Mouse (Mus musculus) ES-E14 (cell line): ENCODE data around the gene Pdzd2.

Experiments
- CHD2 ChIP-seq: IDR thresholded peaks from 2 replicates; pipeline ENCODE4 v1.6.1; 2014; ENCODE audit warnings: mild to moderate bottlenecking, low read depth, low read length, inconsistent platforms
- HCFC1 ChIP-seq: IDR thresholded peaks from 2 replicates; pipeline ENCODE4 v1.6.1; 2012; ENCODE audit warnings: low read length, inconsistent platforms, borderline replicate concordance; ENCODE audit not compliant: insufficient read depth
- MAFK ChIP-seq: IDR thresholded peaks from 2 replicates; pipeline ENCODE4 v1.6.1; 2014; ENCODE audit warnings: mild to moderate bottlenecking, low read depth, low read length, inconsistent platforms; ENCODE audit not compliant: insufficient read depth
- ZC3H11A ChIP-seq: IDR thresholded peaks from 2 replicates; pipeline ENCODE4 v1.6.1; 2012; ENCODE audit warnings: low read depth, mild to moderate bottlenecking, inconsistent platforms, low read length, borderline replicate concordance
- ZNF384 ChIP-seq: IDR thresholded peaks from 2 replicates; pipeline ENCODE4 v1.6.1; 2012; ENCODE audit warnings: low read depth, low read length, inconsistent platforms

DNA sequence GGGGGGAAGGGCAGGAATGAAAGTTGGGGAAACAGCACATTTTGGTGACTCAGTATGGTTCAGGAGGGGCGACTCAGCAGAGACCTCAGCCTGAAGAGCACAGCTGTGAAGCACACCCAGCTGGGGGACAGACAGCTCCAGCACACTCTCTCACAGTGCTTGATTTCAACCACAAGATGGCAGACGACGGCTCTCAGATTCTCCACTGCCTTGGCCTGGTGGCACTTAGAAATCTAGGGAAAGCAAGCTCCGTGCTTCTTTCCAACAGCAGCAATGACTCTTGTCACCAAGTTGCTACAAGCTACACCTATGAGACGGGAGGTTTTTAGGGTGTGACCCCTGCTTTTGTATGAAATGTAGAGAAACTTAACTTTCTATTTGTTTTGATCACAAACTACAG lies 153.6 kb downstream of the Pdzd2 start:
- no peak for TF ChIP-seq HCFC1
- no peak for TF ChIP-seq MAFK
- no peak for TF ChIP-seq ZNF384
- peak; percentile 94 for TF ChIP-seq ZC3H11A
- no peak for TF ChIP-seq CHD2
